In the genomic region with DNA sequence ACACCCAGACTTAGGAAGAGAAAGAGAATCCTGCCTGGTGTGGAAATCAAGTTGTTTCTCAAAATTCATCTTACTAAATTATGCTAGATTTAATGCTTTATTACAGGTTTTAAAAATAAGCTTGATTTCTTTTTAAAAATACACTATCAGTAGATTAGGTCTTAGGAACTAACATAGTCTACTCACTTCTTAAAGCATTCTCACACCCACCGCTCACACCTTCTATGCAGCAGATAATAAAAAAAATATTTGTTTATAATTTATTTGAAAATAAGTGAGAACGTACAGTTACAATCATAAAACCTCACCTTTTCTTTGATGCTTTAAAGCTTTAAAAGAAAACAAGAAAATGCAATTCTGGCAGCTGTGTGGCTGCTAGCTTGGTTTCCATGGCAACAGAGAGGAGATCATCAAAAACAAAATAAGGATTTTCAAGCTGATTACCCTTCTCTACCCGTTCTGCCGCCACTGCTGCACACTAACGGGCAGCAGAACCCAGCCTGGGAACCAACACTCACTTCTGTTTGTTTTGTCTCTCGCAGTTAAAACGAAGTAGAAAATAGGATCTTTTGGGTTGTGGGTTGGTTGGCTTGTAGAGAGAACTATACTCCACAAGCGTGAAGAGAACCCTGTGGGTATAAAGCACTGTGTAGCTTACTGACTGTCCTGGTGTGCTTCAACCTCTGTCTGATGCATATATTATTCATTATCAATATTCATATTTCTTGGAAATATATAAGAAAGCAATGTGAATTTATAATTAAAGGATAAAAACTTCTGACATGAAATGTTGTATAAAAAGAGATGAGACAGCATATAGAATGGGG, we compare ENCODE assay signal across 13 mouse cellular contexts. TPM values are rescaled to one million over a fixed set of nuclear protein-coding genes. Genes with fewer than 3 reads are reported as not detected.
DNase-seq lines count a peak whose midpoint lies in the region; ATAC-seq and TF ChIP-seq lines count a peak whose summit lies in the region.
"Had no signal": no experiment of that assay in that cellular context is flagged by ENCODE, and none has a peak within 500 bp of the region (broad histone marks: within the 10 kb centered on the region; RNA-seq: fewer than 3 reads in every experiment).

No protein-coding gene starts in this region.

- peak; percentile 14 to 48 for DNase-seq in layer of hippocampus, adult 2 months (ENCODE audit: low spot score in 2 of 2)
- DNase-seq in layer of hippocampus, postnatal 36 days: no peak
- DNase-seq in T-cell, adult 2 months (ENCODE audit: low spot score): peak; percentile 53
- DNase-seq in forebrain, postnatal 0 days: peak; percentile 81
- peak; percentile 60 for DNase-seq in naive thymus-derived CD4-positive, alpha-beta T cell, adult 2 months (ENCODE audit: low read depth)
- DNase-seq in urinary bladder, postnatal 10 days (ENCODE audit: low spot score): no peak
- no peak for DNase-seq in c-Kit-positive CD71-positive TER-119-positive erythroid progenitor cells, embryonic 14.5 days (ENCODE audit: low spot score)
- DNase-seq in gastrocnemius, adult 8-10 months (ENCODE audit: low spot score in 2 of 2): no peak
- DNase-seq: adrenal gland, adult 8-10 months; gastrocnemius, adult 2 months; kidney, adult 9 months; liver, embryonic 13.5 days had no signal

- ATAC-seq in forebrain, postnatal 0 days: peak; percentile 91

- TF ChIP-seq CTCF in layer of hippocampus, adult 2 months (conservative IDR thresholded peaks at IDR 0.05): no peak
- no peak for TF ChIP-seq CTCF in forebrain, postnatal 0 days (IDR thresholded peaks at IDR 0.05; ENCODE audit: low read depth)

- H3K27me3 ChIP-seq in forebrain, postnatal 0 days (ENCODE audit: insufficient read depth, low read length): no peaks in the 10 kb centered on the region
- H3K27me3 ChIP-seq: liver, embryonic 13.5 days; stomach, embryonic 15.5 days had no signal

- 11% methylated on average over 8 of the region's 8 CpGs for WGBS in forebrain, postnatal 0 days

- H3K9ac ChIP-seq in forebrain, postnatal 0 days: peak overlapping the region; percentile 29; the same call in 1 of the 2 replicates
- H3K9ac ChIP-seq: liver, embryonic 13.5 days; stomach, embryonic 15.5 days had no signal

- no peak overlapping the region for H3K4me3 ChIP-seq in layer of hippocampus, adult 2 months
- H3K4me3 ChIP-seq in forebrain, postnatal 0 days (ENCODE audit: low read depth, low read length): peak overlapping the region; percentile 11; the same call in 1 of the 2 replicates
- H3K4me3 ChIP-seq: gastrocnemius, adult 2 months; liver, embryonic 13.5 days; stomach, embryonic 15.5 days had no signal

- peak overlapping the region; percentile 48; the same call in 1 of the 2 replicates for H3K27ac ChIP-seq in layer of hippocampus, adult 2 months
- peak overlapping the region; percentile 67 for H3K27ac ChIP-seq in forebrain, postnatal 0 days (ENCODE audit: low read depth, low read length)
- H3K27ac ChIP-seq: gastrocnemius, adult 2 months; liver, embryonic 13.5 days; stomach, embryonic 15.5 days had no signal

- peaks cover 4% of the 10 kb centered on the region; the same call in 1 of the 2 replicates for H3K4me1 ChIP-seq in forebrain, postnatal 0 days (ENCODE audit: insufficient read depth)
- H3K4me1 ChIP-seq: liver, embryonic 13.5 days; stomach, embryonic 15.5 days had no signal

- H3K36me3 ChIP-seq in forebrain, postnatal 0 days (ENCODE audit: insufficient read depth): no peaks in the 10 kb centered on the region
- H3K36me3 ChIP-seq: liver, embryonic 13.5 days; stomach, embryonic 15.5 days had no signal

- no peaks in the 10 kb centered on the region for H3K9me3 ChIP-seq in forebrain, postnatal 0 days (ENCODE audit: low read length)
- H3K9me3 ChIP-seq: liver, embryonic 13.5 days; stomach, embryonic 15.5 days had no signal

- peak overlapping the region; percentile 35 for H3K4me2 ChIP-seq in forebrain, postnatal 0 days (ENCODE audit: low read depth)
- H3K4me2 ChIP-seq: liver, embryonic 13.5 days; stomach, embryonic 15.5 days had no signal

RNA-seq across cellular contexts. Expression of gene Pgap1, which starts 21.1 kb away (rescaled TPM):
- 10 to 100 TPM; 17.6 to 21.4 TPM for total RNA-seq in layer of hippocampus, adult 2 months (2021)
- total RNA-seq in layer of hippocampus, postnatal 36 days (2021): 10 to 100 TPM; 19.4 to 19.6 TPM
- 53.9 and 87.2 TPM in 2 replicates for total RNA-seq in forebrain, postnatal 0 days (2014; rRNA removed)
- 9.1 and 18.2 TPM in 2 replicates for polyA plus RNA-seq in forebrain, postnatal 0 days (2015; fragmentation: Nextera tagmentation; extraction: Ambion mirVana)
- total RNA-seq in gastrocnemius, adult 8-10 months (2022): 1 to 10 TPM; 1.4 to 2.5 (median 1.9) TPM

Comparison
In these comparisons a context has a peak if more than half of its experiments do, and no peak if none do; other contexts are left out.
1. DNase-seq: peak in layer of hippocampus, adult 2 months (2 of 2), T-cell, adult 2 months (single experiment), forebrain, postnatal 0 days (single experiment) and naive thymus-derived CD4-positive, alpha-beta T cell, adult 2 months (single experiment); none in layer of hippocampus, postnatal 36 days (0 of 2), urinary bladder, postnatal 10 days (single experiment), c-Kit-positive CD71-positive TER-119-positive erythroid progenitor cells, embryonic 14.5 days (single experiment) and gastrocnemius, adult 8-10 months (0 of 2).
2. RNA of gene Pgap1, which starts 21.1 kb away (total RNA-seq): 53.9 to 87.2 TPM in forebrain, postnatal 0 days, 17.6 to 21.4 TPM in layer of hippocampus, adult 2 months and 19.4 to 19.6 TPM in layer of hippocampus, postnatal 36 days; 1.4 to 2.5 TPM in gastrocnemius, adult 8-10 months; every median in the first group is over 4 times any median in the second.